In genomic region chr10:21033794-21034193, GRCm38 (mm10) we compare ENCODE assay signal across 13 mouse cellular contexts.
DNase-seq lines count a peak whose midpoint lies in the region; ATAC-seq and TF ChIP-seq lines count a peak whose summit lies in the region.
"Had no signal": no experiment of that assay in that cellular context is flagged by ENCODE, and none has a peak within 500 bp of the region (broad histone marks: within the 10 kb centered on the region; RNA-seq: fewer than 3 reads in every experiment).

No protein-coding gene starts in this region.

- no peak for ATAC-seq in hindbrain, postnatal 0 days
- 0 out of 2 replicates have a peak, but pooled peaks have one; percentile 39 for ATAC-seq in megakaryocyte progenitor cell, adult 5-6 weeks (replicated peaks; ENCODE audit: poor library complexity)
- ATAC-seq: CD4-positive, CD25-positive, alpha-beta regulatory T cell, adult 4 months; intestine, embryonic 15.5 days had no signal

- peak; percentile 59 for TF ChIP-seq CTCF in hindbrain, postnatal 0 days (IDR thresholded peaks at IDR 0.05; ENCODE audit: low read depth)
- no peak for TF ChIP-seq CTCF in lung, adult 2 months (IDR thresholded peaks at IDR 0.05; ENCODE audit: insufficient read depth, low read length)
- peak; percentile 16 for TF ChIP-seq CTCF in ES-Bruce4 (IDR thresholded peaks at IDR 0.05; ENCODE audit: low read depth, low read length)

- H3K4me2 ChIP-seq in hindbrain, postnatal 0 days (ENCODE audit: low read depth, low read length) = no peak overlapping the region
- H3K4me2 ChIP-seq: intestine, embryonic 15.5 days; liver, embryonic 13.5 days had no signal

- no peak for TF ChIP-seq POLR2A in lung, adult 2 months (IDR thresholded peaks at IDR 0.05; ENCODE audit: borderline replicate concordance, extremely low read depth, low read depth, low read length)
- TF ChIP-seq POLR2A in ES-Bruce4 (IDR thresholded peaks at IDR 0.05; ENCODE audit: insufficient read depth, low read length) = no peak

- no peak overlapping the region for H3K4me3 ChIP-seq in hindbrain, postnatal 0 days (ENCODE audit: low read length)
- no peak overlapping the region for H3K4me3 ChIP-seq in hindbrain, embryonic 10.5 days
- no peak overlapping the region for H3K4me3 ChIP-seq in lung, adult 2 months (replicated peaks; ENCODE audit: extremely low read depth, low read depth, low read length)
- H3K4me3 ChIP-seq in ES-Bruce4 (ENCODE audit: low read depth, low read length) = no peak overlapping the region
- H3K4me3 ChIP-seq: intestine, embryonic 15.5 days; liver, embryonic 13.5 days had no signal

- no peaks in the 10 kb centered on the region for H3K27me3 ChIP-seq in hindbrain, postnatal 0 days (ENCODE audit: insufficient read depth, low read length)
- no peaks in the 10 kb centered on the region for H3K27me3 ChIP-seq in hindbrain, embryonic 10.5 days (ENCODE audit: insufficient read depth, poor library complexity, severe bottlenecking)
- H3K27me3 ChIP-seq in ES-Bruce4 (ENCODE audit: control insufficient read depth, insufficient read depth, low read length, poor library complexity, severe bottlenecking) = no peaks in the 10 kb centered on the region
- H3K27me3 ChIP-seq: intestine, embryonic 15.5 days; liver, embryonic 13.5 days had no signal

- no peak overlapping the region for H3K9ac ChIP-seq in hindbrain, postnatal 0 days (replicated peaks; ENCODE audit: low read length)
- H3K9ac ChIP-seq in ES-Bruce4 (ENCODE audit: low read depth, poor library complexity, severe bottlenecking) = no peak overlapping the region
- H3K9ac ChIP-seq: intestine, embryonic 15.5 days; liver, embryonic 13.5 days had no signal

- no peaks in the 10 kb centered on the region for H3K9me3 ChIP-seq in hindbrain, postnatal 0 days (ENCODE audit: low read length)
- H3K9me3 ChIP-seq in hindbrain, embryonic 10.5 days = no peaks in the 10 kb centered on the region
- H3K9me3 ChIP-seq in ES-Bruce4 (replicated peaks; ENCODE audit: control insufficient read depth, insufficient read depth, low read length, poor library complexity, severe bottlenecking) = no peaks in the 10 kb centered on the region
- H3K9me3 ChIP-seq: intestine, embryonic 15.5 days; liver, embryonic 13.5 days had no signal

- TF ChIP-seq EP300 in ES-Bruce4 (IDR thresholded peaks at IDR 0.05; ENCODE audit: insufficient read depth, low read depth, low read length) = no peak

- no peak for DNase-seq in hindbrain, postnatal 0 days (ENCODE audit: low spot score)
- DNase-seq in hindbrain, embryonic 10.5 days (ENCODE audit: low spot score) = no peak
- peak; percentile 5 for DNase-seq in lung, postnatal 36 days
- DNase-seq in lung, adult 2 months = no peak
- no peak for DNase-seq in frontal cortex, postnatal 25 days (ENCODE audit: low spot score in 2 of 2)
- DNase-seq: cerebellum, adult 2 months; heart, postnatal 14 days; liver, embryonic 13.5 days; right cerebral cortex, postnatal 14 days had no signal

- H3K36me3 ChIP-seq in hindbrain, postnatal 0 days (ENCODE audit: insufficient read depth, low read length) = peaks cover 5% of the 10 kb centered on the region; the same call in 1 of the 2 replicates
- peaks cover 11% of the 10 kb centered on the region; the same call in 1 of the 2 replicates for H3K36me3 ChIP-seq in hindbrain, embryonic 10.5 days
- H3K36me3 ChIP-seq in ES-Bruce4 (ENCODE audit: control insufficient read depth, insufficient read depth, low read length, poor library complexity, severe bottlenecking) = no peaks in the 10 kb centered on the region
- H3K36me3 ChIP-seq: intestine, embryonic 15.5 days; liver, embryonic 13.5 days had no signal

- H3K4me1 ChIP-seq in hindbrain, postnatal 0 days (ENCODE audit: insufficient read depth, low read length) = no peaks in the 10 kb centered on the region
- H3K4me1 ChIP-seq in hindbrain, embryonic 10.5 days (replicated peaks) = no peaks in the 10 kb centered on the region
- H3K4me1 ChIP-seq in lung, adult 2 months (ENCODE audit: control insufficient read depth, insufficient read depth, low read length) = no peaks in the 10 kb centered on the region
- no peaks in the 10 kb centered on the region for H3K4me1 ChIP-seq in ES-Bruce4 (ENCODE audit: control insufficient read depth, insufficient read depth, low read length)
- H3K4me1 ChIP-seq: intestine, embryonic 15.5 days had no signal

- H3K27ac ChIP-seq in hindbrain, postnatal 0 days = no peak overlapping the region
- no peak overlapping the region for H3K27ac ChIP-seq in hindbrain, embryonic 10.5 days
- no peak overlapping the region for H3K27ac ChIP-seq in ES-Bruce4 (ENCODE audit: insufficient read depth, low read length)
- H3K27ac ChIP-seq: intestine, embryonic 15.5 days; liver, embryonic 13.5 days had no signal
